18 mouse cellular contexts compared by ENCODE assay signal in the genomic region with DNA sequence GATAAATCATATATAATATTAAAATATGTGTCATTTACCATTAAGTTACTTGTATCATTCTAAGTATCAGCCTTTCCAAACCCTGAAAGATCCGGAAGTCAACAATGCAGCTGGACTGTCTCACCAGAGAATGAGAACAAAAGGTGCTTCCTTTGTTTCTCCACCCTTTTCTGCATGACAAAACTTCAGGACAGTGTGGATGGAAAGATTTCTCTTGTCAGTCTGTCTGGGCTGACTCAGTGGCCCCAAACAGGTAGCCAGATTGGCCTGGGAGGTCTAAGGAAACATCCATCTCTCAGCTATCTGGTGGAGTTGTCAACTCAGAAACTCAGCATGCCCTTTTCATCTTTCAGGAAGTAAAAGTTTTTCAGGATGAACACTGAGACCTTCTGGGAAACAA.
DNase-seq lines count a peak whose midpoint lies in the region; ATAC-seq lines count a peak whose summit lies in the region.
"Had no signal": no experiment of that assay in that cellular context is flagged by ENCODE, and none has a peak within 500 bp of the region (broad histone marks: within the 10 kb centered on the region; RNA-seq: fewer than 3 reads in every experiment).

No protein-coding gene starts in this region.

- no peak for ATAC-seq in erythroblast, adult 5-6 weeks (replicated peaks; ENCODE audit: low FRiP score, poor library complexity, severe bottlenecking)
- ATAC-seq: activated CD4-positive, CD25-positive, alpha-beta regulatory T cell, adult 4 months; forebrain, embryonic 14.5 days; forebrain, embryonic 16.5 days; Patski had no signal

- peak; percentile 77 for DNase-seq in ES-CJ7 (ENCODE audit: low read depth, low spot score)
- peak; percentile 83 for DNase-seq in R1 (ENCODE audit: low read depth, low spot score)
- no peak for DNase-seq in left cerebral cortex, postnatal 10 days (ENCODE audit: extremely low spot score in 1 of 2, low spot score in 2 of 2)
- DNase-seq in left cerebral cortex, adult 11 months (ENCODE audit: low spot score): no peak
- DNase-seq: adrenal gland, adult 8-10 months; adrenal gland, postnatal 14 days; adrenal gland, postnatal 36 days; cerebellum, adult 11-12 months; cerebellum, adult 2 months; cerebellum, adult 9-11 months; cerebellum, postnatal 14 days; cerebellum, postnatal 36 days; embryo, embryonic 11 days had no signal

- intact Hi-C loops in left cerebral cortex, postnatal 10 days (cut with DNase I): no loop called here

Comparison
In these comparisons a context has a peak if more than half of its experiments do, and no peak if none do; other contexts are left out.
1. DNase-seq: peak in ES-CJ7 (single experiment) and R1 (single experiment); none in left cerebral cortex, postnatal 10 days (0 of 2) and left cerebral cortex, adult 11 months (single experiment).